Mouse (Mus musculus): ENCODE results near the gene Fsd1. TPM values are rescaled to one million over a fixed set of nuclear protein-coding genes. Genes with fewer than 3 reads are reported as not detected.

Fsd1 gene
- total and polyA plus RNA-seq, 2 experiments from 2014 or later, result 106 to 169 TPM

DNA sequence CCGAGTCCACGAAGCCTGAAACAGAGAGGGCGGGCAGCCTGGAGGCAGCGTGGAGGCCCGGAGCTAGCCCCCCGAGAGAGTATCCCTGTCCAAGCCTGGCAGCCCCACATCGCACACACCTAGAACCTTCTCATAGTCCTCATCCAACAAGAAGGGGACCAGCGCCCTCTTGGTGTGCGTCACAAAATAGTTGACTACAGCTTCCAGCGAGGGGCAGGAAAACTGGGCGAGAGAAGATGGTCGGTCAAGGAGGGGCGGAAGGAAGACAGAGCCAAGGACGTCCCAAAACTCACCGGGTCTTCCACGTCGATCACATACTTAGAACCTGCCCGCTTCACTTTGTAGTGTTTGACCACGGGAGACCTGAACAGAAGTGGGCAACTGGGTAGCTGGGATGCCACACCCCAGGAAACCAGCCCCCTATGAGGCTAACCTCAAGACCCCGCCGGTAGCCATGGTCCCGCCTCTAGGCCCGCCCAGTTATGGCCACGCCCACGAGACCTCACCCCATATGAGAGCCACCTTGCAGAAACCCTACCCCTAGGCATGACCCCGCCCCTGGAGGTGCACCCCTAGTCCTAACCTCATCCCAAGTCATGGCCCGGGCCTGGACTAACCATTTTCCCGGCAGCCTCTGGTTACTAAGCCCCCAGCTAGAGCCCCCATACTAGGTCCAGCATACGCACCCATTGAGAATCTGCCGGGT is 13.6 kb downstream of the Fsd1 start:
- no peak overlapping the region for H3K4me2 ChIP-seq (ENCODE audit: low read depth)
- H3K4me1 ChIP-seq (ENCODE audit: insufficient read depth), result no peaks in the 10 kb centered on the region
- no peak overlapping the region for H3K9ac ChIP-seq
- 0 out of 2 replicates have a peak, but pooled peaks have one; percentile 16 for TF ChIP-seq CTCF (IDR thresholded peaks at IDR 0.05; ENCODE audit: low read depth)
- ATAC-seq, result no peak
- no peak overlapping the region for H3K27ac ChIP-seq (ENCODE audit: low read depth, low read length)
- no peaks in the 10 kb centered on the region for H3K9me3 ChIP-seq (ENCODE audit: low read length)
- no peak for DNase-seq
- no peak overlapping the region for H3K4me3 ChIP-seq (ENCODE audit: low read depth, low read length)
- 10% methylated on average over 30 of the region's 30 CpGs for WGBS
- H3K36me3 ChIP-seq (ENCODE audit: insufficient read depth), result peaks cover 28% of the 10 kb centered on the region
- peaks cover 4% of the 10 kb centered on the region; the same call in 1 of the 2 replicates for H3K27me3 ChIP-seq (ENCODE audit: insufficient read depth, low read length)

- peaks cover 5% of the 10 kb centered on the region for H3K4me1 ChIP-seq (ENCODE audit: insufficient read depth)
- no peak overlapping the region for H3K4me3 ChIP-seq (ENCODE audit: low read depth, low read length)
- H3K27ac ChIP-seq (ENCODE audit: low read depth, low read length), result no peak overlapping the region
- peaks cover 4% of the 10 kb centered on the region for H3K27me3 ChIP-seq (ENCODE audit: insufficient read depth, low read length)
- no peaks in the 10 kb centered on the region for H3K9me3 ChIP-seq (ENCODE audit: low read length)
- DNase-seq, result no peak
- ATAC-seq, result no peak
- no peak overlapping the region for H3K9ac ChIP-seq
- no peak overlapping the region for H3K4me2 ChIP-seq (ENCODE audit: low read depth)
- WGBS, result 83% methylated on average over 3 of the region's 3 CpGs
- no peaks in the 10 kb centered on the region for H3K36me3 ChIP-seq (ENCODE audit: insufficient read depth)
- TF ChIP-seq CTCF (IDR thresholded peaks at IDR 0.05; ENCODE audit: low read depth), result no peak
These were observed 16.7 kb downstream of the Fsd1 start for GRCm38 (mm10) chr17:56003000-56003399.

DNA sequence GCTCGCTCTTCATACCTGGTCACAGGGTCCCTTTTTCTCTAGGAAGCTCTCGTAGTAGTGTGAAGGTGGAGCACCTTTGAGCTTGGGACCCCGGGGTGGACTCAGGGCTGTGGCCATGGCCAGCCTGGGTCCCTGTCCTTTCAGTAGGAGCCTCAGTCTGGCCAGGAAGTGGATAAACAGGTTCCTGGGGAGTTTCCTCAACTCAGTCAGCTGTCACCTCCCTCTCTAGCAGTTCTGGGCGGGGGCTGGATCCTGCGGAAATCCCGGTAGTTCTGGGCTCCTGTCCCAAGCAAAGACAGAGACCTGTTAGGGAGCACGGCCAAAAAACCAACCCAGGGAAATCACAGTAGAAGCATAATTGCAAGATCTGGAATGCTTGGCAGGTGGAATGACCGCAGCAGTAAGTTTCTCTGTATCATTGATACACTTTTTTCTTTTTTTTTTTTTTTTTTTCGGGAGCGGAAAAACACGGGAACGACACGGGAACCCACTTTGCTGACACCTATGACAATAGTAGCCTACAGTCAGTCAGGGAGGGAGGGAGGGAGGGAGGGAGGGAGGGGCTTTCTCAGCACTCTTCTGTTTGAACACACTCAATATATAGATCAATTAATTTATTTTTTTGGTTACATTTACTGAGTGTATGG is 19.2 kb downstream of the Fsd1 start, which contains the start of the genes Stap2 and Mpnd:
Stap2 (minus strand) TSS at position 170 of the 647 bp plus-strand sequence.
Mpnd (plus strand) TSS at position 297 of the 647 bp plus-strand sequence.
- Histone ChIP-seq H3K27me3 (ENCODE audit: insufficient read depth, low read length) (peaks cover 4% of the 10 kb centered on the region), H3K36me3 (ENCODE audit: insufficient read depth) (no peaks in the 10 kb centered on the region), H3K4me3 (ENCODE audit: low read depth, low read length) (no peak within 1 kb of the TSS), H3K9me3 (ENCODE audit: low read length) (no peaks in the 10 kb centered on the region), H3K9ac (no peak within 1 kb of the TSS), H3K4me1 (ENCODE audit: insufficient read depth) (peaks cover 14% of the 10 kb centered on the region), H3K4me2 (ENCODE audit: low read depth) (no peak within 1 kb of the TSS), H3K27ac (ENCODE audit: low read depth, low read length) (no peak within 1 kb of the TSS)
- no peak for TF ChIP-seq CTCF (IDR thresholded peaks at IDR 0.05; ENCODE audit: low read depth)
- WGBS, result 59% methylated on average over 13 of the region's 13 CpGs
- DNase-seq (no peak), ATAC-seq (no peak)

- peaks cover 18% of the 10 kb centered on the region for H3K4me1 ChIP-seq (ENCODE audit: insufficient read depth)
- no peak for TF ChIP-seq CTCF (IDR thresholded peaks at IDR 0.05; ENCODE audit: low read depth)
- WGBS, result 57% methylated on average over 10 of the region's 10 CpGs
- no peak overlapping the region for H3K27ac ChIP-seq (ENCODE audit: low read depth, low read length)
- peaks cover 8% of the 10 kb centered on the region for H3K36me3 ChIP-seq (ENCODE audit: insufficient read depth)
- no peak overlapping the region for H3K4me3 ChIP-seq (ENCODE audit: low read depth, low read length)
- DNase-seq (no peak), ATAC-seq (no peak)
- H3K9ac ChIP-seq, result no peak overlapping the region
- H3K4me2 ChIP-seq (ENCODE audit: low read depth), result no peak overlapping the region
- H3K27me3 ChIP-seq (ENCODE audit: insufficient read depth, low read length), result no peaks in the 10 kb centered on the region; the same call in 1 of the 2 replicates
- H3K9me3 ChIP-seq (ENCODE audit: low read length), result no peaks in the 10 kb centered on the region
These were observed 20.6 kb downstream of the Fsd1 start for GRCm38 (mm10) chr17:56006956-56007355.

DNA sequence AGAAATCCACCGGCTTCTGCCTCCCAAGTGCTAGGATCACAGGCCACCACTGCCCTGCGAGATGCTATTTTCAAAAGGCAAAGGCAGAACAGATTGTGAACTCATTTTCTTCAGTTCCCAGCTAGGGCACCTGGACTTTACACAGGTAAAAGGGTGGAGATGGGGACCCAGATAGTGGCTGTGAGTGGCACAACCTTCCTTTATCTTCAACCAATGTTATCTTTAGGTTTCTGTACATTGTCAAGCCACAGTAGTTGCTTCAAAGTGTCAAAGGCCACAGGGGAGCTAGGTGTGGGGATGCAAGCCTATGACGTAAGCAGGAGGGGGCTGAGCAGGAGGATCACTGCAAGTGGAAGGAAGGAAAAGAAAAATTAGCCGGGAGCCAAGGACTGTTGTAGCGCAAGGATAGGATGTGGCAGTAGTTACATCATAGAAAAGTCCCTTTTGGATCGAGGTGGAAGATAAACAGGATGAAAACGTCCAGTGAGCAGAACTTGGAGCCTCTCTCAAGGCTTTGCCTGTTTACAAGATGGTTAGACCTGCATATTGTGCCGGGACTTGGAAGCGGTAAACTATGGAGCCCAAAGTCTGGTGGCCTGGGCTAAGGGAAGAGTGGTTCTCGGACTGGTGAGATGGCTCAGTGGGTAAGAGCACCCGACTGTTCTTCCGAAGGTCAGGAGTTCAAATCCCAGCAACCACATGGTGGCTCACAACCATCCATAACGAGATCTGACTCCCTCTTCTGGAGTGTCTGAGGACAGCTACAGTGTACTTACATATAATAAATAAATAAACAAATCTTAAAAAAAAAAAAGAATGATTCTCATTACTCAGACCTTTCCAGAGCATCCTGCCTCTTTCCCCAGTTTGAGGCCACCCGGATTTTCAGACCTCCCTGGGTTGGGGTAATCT is 21.4 kb downstream of the Fsd1 start:
- peaks cover 18% of the 10 kb centered on the region for H3K4me1 ChIP-seq (ENCODE audit: insufficient read depth)
- peak; percentile 23; the same call in 1 of the 2 replicates for TF ChIP-seq CTCF (IDR thresholded peaks at IDR 0.05; ENCODE audit: low read depth)
- H3K4me2 ChIP-seq (ENCODE audit: low read depth), result peak overlapping the region; percentile 68
- peak; percentile 58 for DNase-seq
- ATAC-seq, result peak; percentile 32
- H3K4me3 ChIP-seq (ENCODE audit: low read depth, low read length), result peak overlapping the region; percentile 81
- 33% methylated on average over 13 of the region's 14 CpGs for WGBS
- H3K27ac ChIP-seq (ENCODE audit: low read depth, low read length), result peak overlapping the region; percentile 96
- H3K36me3 ChIP-seq (ENCODE audit: insufficient read depth), result peaks cover 14% of the 10 kb centered on the region
- peak overlapping the region; percentile 89 for H3K9ac ChIP-seq
- no peaks in the 10 kb centered on the region; the same call in 1 of the 2 replicates for H3K27me3 ChIP-seq (ENCODE audit: insufficient read depth, low read length)
- H3K9me3 ChIP-seq (ENCODE audit: low read length), result no peaks in the 10 kb centered on the region

DNA sequence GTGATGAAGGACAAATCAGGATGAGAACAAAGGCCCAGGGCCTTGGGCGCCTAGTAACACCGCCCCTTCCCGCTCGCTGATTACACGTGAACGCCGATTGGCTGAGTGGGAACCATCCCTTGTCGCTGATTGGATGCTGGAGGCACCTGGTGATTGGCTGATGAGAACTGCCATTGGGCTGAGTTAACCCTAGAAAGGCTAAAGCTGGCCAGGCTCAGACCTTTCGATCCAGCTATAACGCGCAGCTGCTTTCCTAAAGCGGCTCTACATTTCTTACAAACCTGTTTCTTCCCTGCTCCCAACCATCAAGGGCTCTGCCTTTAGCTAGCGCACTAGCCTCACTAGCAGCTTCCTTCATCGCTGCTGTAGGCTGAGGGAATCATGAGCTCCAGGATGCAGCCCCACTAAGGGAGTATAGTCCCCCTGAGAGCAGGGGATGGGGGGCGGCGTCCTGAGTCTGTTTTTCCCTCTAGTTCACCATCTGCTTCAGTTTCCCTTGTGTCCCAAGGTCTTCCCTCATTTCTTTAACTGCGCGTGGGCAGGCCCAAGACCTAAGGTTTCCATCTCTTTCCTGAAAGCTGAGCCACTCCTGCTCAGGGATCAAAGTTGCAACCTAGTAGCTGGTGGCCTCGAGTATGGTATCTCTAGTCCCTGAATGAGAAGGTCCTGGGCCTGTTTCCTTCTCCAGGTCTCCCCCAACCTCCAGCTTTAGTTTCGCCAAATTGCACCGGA is 22.2 kb downstream of the Fsd1 start:
- DNase-seq, result peak; percentile 99

More for the DNA sequence above, 22.2 kb downstream of the Fsd1 start:
- ATAC-seq, result peak; percentile 95
- Histone ChIP-seq H3K36me3 (ENCODE audit: insufficient read depth) (peaks cover 15% of the 10 kb centered on the region), H3K27me3 (ENCODE audit: insufficient read depth, low read length) (no peaks in the 10 kb centered on the region; the same call in 1 of the 2 replicates), H3K4me1 (ENCODE audit: insufficient read depth) (peaks cover 18% of the 10 kb centered on the region), H3K4me3 (ENCODE audit: low read depth, low read length) (peak overlapping the region; percentile 81), H3K9ac (peak overlapping the region; percentile 89), H3K9me3 (ENCODE audit: low read length) (no peaks in the 10 kb centered on the region), H3K27ac (ENCODE audit: low read depth, low read length) (peak overlapping the region; percentile 96), H3K4me2 (ENCODE audit: low read depth) (peak overlapping the region; percentile 68)
- WGBS, result under 1% methylated on average over 21 of the region's 21 CpGs
- TF ChIP-seq CTCF (IDR thresholded peaks at IDR 0.05; ENCODE audit: low read depth), result peak; percentile 0; the same call in 1 of the 2 replicates
